Mouse (Mus musculus) adrenal gland, postnatal 25 days (tissue): ENCODE results near the gene Gm8127. TPM values are rescaled to one million over a fixed set of nuclear protein-coding genes. Genes with fewer than 3 reads are reported as not detected.
"Not testable (repeated sequence)": the region's sequence is repeated elsewhere in the genome, so short reads cannot be mapped to it uniquely, and the experiment has no call there.

Source experiments
- DNase-seq: peaks from one replicate; pipeline ENCODE4 v3.0.0; 2021; ENCODE audit warnings: mixed read lengths
- long read RNA-seq: library from polyadenylated mRNA; stranded (forward); transcript quantifications from one replicate; pipeline ENCODE4 v2.0.0, GENCODE M21; 2021
- total RNA-seq: library from RNA; stranded (reverse); gene quantifications from 2 replicates; pipeline ENCODE4 v1.2.3, GENCODE M21; 2021

Gm8127 gene
- not detected in 2 replicates for total RNA-seq
- long read RNA-seq: 0 reads

- not testable (repeated sequence) for DNase-seq
Observed at GRCm38 (mm10) chr14:43293503-43293902, at the start of gene Gm8127. Gm8127 (minus strand) TSS chr14:43293832.

GRCm38 (mm10) chr14:43337646-43338045 is 44.0 kb upstream of the Gm8127 start:
- DNase-seq: not testable (repeated sequence)

GRCm38 (mm10) chr14:43331362-43331880 is 37.8 kb upstream of the Gm8127 start:
- DNase-seq: peak; percentile 2

GRCm38 (mm10) chr14:43328603-43329002 is 35.0 kb upstream of the Gm8127 start:
- not testable (repeated sequence) for DNase-seq

GRCm38 (mm10) chr14:43319516-43319915 is 25.9 kb upstream of the Gm8127 start:
- DNase-seq: not testable (repeated sequence)

GRCm38 (mm10) chr14:43278681-43279080 is 15.0 kb downstream of the Gm8127 start:
- DNase-seq: not testable (repeated sequence)

GRCm38 (mm10) chr14:43278146-43278545 is 15.5 kb downstream of the Gm8127 start:
- not testable (repeated sequence) for DNase-seq

GRCm38 (mm10) chr14:43277468-43277867 is 16.2 kb downstream of the Gm8127 start:
- not testable (repeated sequence) for DNase-seq

GRCm38 (mm10) chr14:43275752-43276151 is 17.9 kb downstream of the Gm8127 start:
- DNase-seq: not testable (repeated sequence)

GRCm38 (mm10) chr14:43274986-43275511 is 18.6 kb downstream of the Gm8127 start, which contains the start of gene Gm9732:
Gm9732 (plus strand) TSS chr14:43275036.
- DNase-seq: not testable (repeated sequence)

GRCm38 (mm10) chr14:43273161-43273560 is 20.5 kb downstream of the Gm8127 start:
- DNase-seq: not testable (repeated sequence)

GRCm38 (mm10) chr14:43269211-43269610 is 24.4 kb downstream of the Gm8127 start:
- not testable (repeated sequence) for DNase-seq

- DNase-seq: not testable (repeated sequence)
Observed at GRCm38 (mm10) chr14:43268521-43269084, 25.0 kb downstream of the Gm8127 start.

- not testable (repeated sequence) for DNase-seq
Observed at GRCm38 (mm10) chr14:43263421-43263820, 30.2 kb downstream of the Gm8127 start.

GRCm38 (mm10) chr14:43258349-43258748 is 35.3 kb downstream of the Gm8127 start, which contains the start of gene Gm8126:
Gm8126 (plus strand) TSS chr14:43258649.
- DNase-seq: not testable (repeated sequence)

GRCm38 (mm10) chr14:43256511-43256910 is 37.1 kb downstream of the Gm8127 start:
- not testable (repeated sequence) for DNase-seq

GRCm38 (mm10) chr14:43250549-43251253 is 42.9 kb downstream of the Gm8127 start:
- not testable (repeated sequence) for DNase-seq

- DNase-seq: peak; percentile 11
Observed at GRCm38 (mm10) chr14:43249611-43250170, 43.9 kb downstream of the Gm8127 start.
